Mouse (Mus musculus): ENCODE measurements at regions not wholly inside any gene's neighbourhood (a gene's known extent, or its start where the extent isn't known, plus 50 kb on each side); places are given as distances from the start of the nearest gene placed in this dataset.

DNA sequence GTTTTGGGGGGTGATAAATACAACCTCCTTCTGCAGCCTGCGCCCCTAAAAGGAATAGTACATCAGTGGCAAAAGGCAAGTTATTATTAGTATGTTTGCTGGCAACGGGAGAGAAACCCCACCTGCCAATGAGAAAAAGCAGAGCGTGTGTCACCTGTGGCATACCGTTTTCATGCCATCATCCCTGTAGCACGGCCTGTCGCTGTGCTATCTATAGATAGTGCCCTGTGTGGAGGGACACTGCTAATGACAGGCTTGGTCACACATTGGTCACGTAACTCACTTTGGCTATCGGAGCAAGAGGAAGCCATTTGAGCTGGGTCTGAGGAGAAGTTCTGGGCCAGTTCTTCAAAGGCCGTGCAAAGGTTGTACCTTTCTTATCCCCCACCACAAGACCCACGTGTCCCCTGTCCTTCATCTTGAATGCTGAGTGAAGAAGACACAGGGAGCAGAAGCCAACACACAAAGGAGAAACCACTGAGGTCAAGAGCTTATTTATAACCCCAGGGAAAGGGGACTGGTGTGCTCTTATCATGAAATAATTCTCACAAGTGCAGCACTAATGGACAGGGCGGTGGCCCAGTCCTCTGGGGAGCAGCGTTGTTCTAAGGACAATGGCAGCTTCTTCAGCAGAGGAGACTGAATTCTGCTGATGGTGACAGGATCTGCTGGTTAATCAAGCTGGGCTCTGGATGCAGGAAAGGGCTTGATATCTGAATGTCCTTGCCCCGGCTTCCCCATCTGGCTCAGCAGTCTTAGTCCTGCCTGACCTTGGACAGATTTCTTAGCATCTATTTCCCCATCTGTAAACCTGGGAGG, 51.9 kb upstream of the Slc38a2 start:
- in situ Hi-C loops (cut with MboI; ENCODE audit: unreplicated experiment in 2 of 2): no loop called here

DNA sequence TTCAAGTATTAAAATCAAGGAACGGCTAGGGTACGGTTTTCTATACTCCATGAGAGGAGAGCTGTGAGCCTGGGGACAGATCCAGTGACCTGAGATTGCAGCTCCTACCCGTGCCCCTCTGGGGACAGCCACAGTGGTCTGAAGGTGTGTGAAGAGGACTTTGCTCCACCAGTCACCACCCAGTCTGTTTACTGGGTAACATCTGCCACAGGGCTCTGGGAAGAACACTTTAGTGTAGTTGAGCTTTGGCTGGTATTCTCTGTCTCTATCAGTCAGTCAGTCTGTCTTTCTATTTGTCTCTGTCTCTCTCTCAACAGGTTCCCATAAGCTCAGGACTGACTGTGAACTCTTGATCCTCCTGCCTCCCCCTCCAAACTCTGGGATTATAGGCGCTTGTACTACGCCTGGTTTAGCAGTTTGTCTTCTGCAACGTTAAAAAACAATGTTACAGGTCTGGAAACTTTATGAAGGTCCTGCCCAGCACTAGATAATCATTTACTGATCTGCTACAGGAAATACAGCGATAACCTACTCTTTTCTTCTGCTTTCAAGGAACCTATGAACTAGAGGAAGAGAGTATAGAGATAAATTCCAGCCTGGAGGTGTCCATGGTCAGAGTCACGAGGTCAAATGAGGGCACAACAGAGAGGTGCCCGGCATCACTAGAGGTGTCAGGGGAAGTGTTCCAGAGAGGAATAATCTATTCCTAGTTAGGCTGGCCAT, 50.2 kb upstream of the Slc38a2 start:
- in situ Hi-C loops (cut with MboI; ENCODE audit: unreplicated experiment in 2 of 2): no loop called here
